Mouse (Mus musculus) frontal cortex, postnatal 14 days (tissue): ENCODE data around the gene Klhl22.
"Not testable (repeated sequence)": the region's sequence is repeated elsewhere in the genome, so short reads cannot be mapped to it uniquely, and the experiment has no call there.

ENCODE experiments used
- DNase-seq, 2 experiments: peaks; one replicate each; pipeline ENCODE4 v3.0.0; 2022; ENCODE audit warnings: low spot score in 2 of 2

Gene Klhl22

GRCm38 (mm10) chr16:17759344-17759773, at the start of gene Klhl22:
TSS of gene Klhl22 (plus strand) at chr16:17759618.
- peak; percentile 76 to 88 for DNase-seq

- DNase-seq, result no peak
Observed at GRCm38 (mm10) chr16:17717791-17718190, 41.6 kb upstream of the Klhl22 start.

- DNase-seq, result no peak
Observed at GRCm38 (mm10) chr16:17721114-17721808, 38.2 kb upstream of the Klhl22 start.

- no peak for DNase-seq
Observed at GRCm38 (mm10) chr16:17721822-17722460, 37.5 kb upstream of the Klhl22 start.

DNA sequence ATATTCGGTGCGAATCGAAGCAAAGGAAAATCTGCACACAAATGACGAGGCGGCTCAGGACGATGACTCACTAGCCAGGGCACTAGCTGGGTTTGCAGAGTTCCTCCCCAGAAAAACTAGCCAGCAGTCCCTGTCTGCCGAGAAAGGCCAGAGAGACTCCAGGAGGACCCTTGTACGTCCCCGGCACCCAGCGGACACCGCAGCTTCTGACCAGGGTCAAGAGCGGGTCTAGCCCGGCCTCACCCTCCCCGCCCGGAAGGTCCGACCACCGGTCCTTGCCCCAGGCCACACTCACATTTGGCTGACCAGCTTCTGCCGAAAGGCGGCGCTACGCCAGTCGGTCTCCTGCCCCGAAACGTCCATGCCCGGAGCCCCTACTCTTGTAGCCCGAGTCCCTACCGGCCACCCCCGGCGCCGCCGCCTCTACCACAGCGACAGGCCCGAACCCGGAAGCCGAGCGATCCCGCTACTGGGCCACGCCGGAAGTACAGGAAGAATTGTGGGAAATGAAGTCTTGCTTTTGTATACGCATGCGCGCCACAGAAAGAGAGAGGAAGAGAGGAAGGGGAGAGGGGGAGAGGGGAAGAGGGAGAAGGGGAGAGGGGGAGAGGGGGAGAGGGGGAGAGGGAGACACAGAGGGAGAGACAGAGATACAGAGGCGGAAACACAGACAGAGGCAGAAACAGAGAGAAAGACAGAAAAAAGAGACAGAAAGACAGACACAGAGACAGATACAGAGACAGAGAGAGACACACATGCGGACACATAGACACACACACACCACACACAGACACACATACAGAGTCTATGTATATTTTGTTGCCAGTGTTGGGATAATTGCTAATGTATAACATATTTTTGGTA, 36.7 kb upstream of the Klhl22 start:
- peak; percentile 85 to 87 for DNase-seq

GRCm38 (mm10) chr16:17723325-17723626, 36.1 kb upstream of the Klhl22 start:
- no peak for DNase-seq

GRCm38 (mm10) chr16:17724448-17724847, 35.0 kb upstream of the Klhl22 start:
- no peak for DNase-seq

DNA sequence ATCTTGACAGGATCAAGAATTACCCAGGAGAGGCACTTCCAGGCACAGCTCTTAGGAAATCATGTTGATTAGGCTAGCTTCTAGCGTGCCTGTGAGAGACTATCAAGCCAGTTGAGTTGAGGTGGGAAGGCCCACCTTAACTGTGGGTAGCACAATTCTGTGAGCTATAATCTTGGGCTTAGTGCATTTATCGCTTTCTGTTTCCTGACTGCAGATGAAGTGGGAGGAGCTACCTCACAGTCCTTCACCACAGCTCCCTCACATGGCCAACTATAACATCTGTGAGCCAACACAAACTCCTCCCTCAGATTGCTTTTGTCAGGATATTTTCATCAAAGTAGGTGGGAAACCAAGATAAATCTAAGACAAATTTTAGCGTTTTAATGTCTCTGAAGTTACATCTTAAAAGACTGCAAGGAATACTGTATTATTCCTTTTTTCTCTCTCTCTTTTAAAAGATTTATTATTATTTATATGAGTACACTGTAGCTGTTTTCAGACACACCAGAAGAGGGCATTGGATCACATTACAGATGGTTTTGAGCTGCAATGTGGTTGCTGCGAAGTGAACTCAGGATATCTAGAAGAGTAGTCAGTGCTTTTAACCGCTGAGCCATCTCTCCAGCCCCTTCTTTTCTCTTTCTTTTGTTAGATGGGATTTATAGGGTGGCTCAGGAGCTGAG, 32.1 kb upstream of the Klhl22 start:
- no peak for DNase-seq

DNA sequence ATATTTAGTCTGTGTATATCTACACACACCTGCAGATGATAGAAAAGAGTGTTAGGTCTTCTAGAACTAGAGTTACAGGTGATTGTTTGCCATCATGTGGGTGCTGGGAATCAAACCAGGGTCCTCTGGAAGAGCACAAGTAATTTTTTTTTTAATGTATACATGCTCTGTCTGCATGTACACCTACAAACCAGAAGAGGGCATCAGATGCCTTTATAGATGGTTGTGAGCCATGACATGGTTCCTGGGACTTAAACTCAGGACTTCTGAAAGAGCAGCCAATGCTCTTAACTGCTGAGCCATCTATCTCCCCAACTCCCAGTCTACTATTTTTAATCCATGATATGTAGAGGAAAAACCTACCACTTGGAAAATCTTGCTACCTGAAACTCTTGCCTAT, 29.4 kb upstream of the Klhl22 start:
- DNase-seq, result no peak

DNA sequence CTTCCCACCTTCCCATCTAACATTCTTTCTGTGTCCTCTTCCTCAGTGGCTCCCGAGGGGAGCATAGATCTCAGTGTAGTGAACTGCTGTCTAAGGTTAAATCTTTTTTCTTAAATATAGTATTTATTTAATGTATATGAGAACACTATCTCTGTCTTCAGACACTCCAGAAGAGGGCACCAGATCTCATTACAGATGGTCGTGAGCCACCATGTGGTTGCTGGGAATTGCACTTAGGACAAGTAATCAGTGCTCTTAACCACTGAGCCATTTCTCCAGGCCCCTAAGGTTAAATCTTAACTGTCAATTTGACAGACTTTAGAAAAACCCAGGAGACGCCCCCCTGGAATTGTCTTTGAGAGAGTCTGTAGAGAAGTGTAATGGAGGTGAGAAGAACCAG, 27.4 kb upstream of the Klhl22 start:
- no peak for DNase-seq

DNA sequence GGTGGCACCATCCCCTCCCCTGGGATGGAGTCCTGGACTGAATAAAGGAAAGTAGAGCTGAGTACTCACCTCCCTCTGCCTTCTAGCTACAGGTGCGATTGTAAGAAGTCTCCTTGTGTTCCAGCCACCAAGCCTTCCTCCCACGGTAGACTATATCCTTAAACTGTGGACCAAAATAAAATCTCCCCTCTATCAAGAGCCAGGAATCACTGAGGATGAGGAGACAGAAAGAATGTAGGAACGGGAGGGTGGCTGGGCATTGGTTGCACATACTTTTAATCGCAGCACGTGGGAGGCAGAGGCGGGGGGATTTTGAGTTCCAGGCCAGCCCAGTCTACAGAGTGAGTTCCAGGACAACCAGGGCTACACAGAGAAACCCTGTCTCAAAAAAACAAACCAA, 27.0 kb upstream of the Klhl22 start:
- DNase-seq, result no peak

DNA sequence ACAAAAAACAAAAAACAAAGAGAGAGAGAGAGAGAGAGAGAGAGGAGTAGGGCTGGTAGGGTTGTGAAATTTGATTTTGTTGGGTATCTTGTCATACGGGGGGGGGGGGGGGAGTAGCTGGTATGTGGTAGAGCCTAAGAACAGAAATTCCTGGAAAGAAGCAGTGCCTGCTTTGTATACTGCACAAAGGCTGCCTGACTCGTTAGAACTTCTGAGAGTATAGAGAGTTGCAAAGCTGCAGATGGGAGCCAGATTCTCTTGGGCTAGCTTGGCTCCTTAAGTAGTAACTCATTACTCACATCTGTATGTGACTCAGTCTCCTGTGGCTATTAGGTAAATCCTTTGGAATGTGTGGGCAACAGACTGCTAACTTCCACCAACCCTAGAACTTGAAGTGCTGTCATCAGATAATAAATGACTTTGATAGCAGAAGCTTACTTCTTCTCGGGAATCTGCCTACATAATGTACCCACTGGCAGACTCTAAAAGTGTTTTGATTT, 26.5 kb upstream of the Klhl22 start, which contains the start of gene Med15:
Med15 (minus strand) TSS at position 51 of the 500 bp plus-strand sequence.
- no peak for DNase-seq

GRCm38 (mm10) chr16:17733646-17734045, 25.8 kb upstream of the Klhl22 start:
- DNase-seq, result no peak

GRCm38 (mm10) chr16:17734872-17735271, 24.5 kb upstream of the Klhl22 start:
- not testable (repeated sequence) for DNase-seq

GRCm38 (mm10) chr16:17736156-17736555, 23.3 kb upstream of the Klhl22 start:
- no peak for DNase-seq

DNA sequence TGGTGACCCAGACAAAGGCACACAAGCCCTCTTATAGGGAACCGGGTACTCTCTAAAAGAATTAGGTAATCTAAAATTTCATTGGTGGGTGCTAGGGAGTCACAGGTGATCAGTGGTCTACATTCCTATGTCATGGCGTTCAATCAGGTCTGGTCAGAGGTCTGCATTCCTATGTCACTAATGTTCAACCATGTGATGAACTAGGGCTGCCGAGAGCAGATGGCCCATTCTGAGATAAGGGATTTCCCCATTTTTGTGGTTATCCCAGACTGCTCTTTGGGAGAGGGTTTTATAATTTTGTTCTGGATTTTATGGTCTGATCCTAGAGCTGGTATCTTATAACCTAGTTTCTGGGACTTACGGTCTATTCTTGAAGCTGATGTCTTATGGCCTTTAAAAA, 19.3 kb upstream of the Klhl22 start:
- DNase-seq, result no peak

- DNase-seq, result no peak
Observed at GRCm38 (mm10) chr16:17742810-17743209, 16.6 kb upstream of the Klhl22 start.

DNA sequence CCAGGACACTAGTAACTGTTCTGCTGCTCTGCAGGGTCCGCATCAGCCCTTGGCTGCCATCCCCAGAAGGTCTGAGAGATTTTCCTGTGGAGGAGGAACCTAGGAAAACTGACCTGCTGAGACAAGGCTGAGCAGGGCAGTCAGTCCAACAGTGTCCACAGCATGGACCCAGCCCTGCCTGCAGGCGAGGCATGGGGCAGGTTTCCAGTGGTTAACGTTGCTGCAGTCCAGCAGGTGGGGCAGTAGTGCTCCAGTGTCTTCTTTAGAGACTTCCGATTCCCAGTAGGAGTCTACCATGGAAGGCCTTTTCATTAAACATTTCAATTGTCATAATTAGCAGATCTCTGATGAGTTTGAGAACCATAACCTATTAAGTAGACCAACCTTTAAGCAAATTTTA, 16.1 kb upstream of the Klhl22 start:
- no peak for DNase-seq

DNA sequence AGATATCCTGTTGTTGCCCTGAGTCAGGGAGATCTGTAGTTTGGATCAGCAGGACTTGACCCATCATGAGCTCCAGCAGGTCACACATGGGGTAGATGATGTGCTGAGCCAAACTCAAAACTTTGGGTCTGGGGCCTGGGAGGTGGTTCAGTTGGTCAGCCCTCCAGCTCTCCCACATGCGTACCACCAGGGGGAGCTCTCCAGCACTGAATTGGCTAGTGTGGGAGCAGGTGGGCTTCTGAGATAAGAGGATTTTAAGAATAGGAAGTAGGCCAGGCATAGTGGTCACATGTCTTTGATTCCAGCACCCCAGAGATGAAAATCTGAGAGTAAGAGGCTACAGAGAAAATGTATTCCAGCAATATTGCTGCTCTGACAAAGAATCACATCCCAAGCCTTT, 14.9 kb upstream of the Klhl22 start:
- no peak for DNase-seq

DNA sequence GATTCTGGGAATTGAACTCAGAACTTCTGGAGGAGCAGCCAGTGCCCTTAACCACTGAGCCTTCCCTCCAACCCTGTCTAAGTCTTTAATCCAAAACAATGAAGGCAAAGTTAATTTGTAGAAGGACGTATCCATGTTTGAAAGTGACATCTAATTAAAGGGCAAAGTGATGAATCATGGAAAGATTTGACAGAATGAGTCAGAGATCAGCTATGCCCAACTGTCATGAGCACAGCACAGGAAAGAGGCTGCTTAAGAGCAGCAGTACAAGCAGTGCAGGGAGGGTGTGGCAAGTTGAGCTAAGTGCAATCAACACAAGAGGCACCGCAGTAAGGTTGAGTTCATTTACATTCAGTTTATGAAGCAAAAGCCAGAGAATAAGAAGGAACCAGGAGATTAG, 14.4 kb upstream of the Klhl22 start:
- DNase-seq, result no peak

GRCm38 (mm10) chr16:17753001-17753400, 6.4 kb upstream of the Klhl22 start:
- no peak for DNase-seq

DNA sequence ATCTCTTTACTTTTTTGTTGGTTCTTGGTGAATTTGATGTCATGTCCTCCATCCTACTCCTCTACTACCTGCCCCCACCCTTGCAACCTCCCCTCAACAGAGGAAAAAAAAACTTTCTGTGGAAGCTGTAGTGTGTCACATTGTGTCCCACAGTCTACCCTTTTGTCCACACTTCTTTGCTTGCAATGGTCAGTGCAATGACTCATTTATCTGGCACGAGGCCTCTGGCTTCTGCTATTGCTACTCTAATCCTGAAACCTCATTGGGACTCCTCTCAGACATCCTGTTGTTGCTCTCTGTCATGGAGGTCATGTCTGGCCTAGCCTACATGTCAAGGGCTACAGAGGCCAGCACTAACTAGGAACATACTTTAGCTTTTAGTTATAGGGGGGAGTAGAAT, 5.7 kb upstream of the Klhl22 start:
- DNase-seq, result no peak
